Mouse (Mus musculus) bone marrow, adult 2 months (tissue): ENCODE data around the gene Serpina10. TPM values are rescaled to one million over a fixed set of nuclear protein-coding genes. Genes with fewer than 3 reads are reported as not detected.
"Not testable (repeated sequence)": the region's sequence is repeated elsewhere in the genome, so short reads cannot be mapped to it uniquely, and the experiment has no call there.

Experiments
- H3K27ac ChIP-seq: fragments of 200-500 bp; 2 replicates; pipeline ENCODE4 v1.5.1; 2012; ENCODE audit warnings: low read depth, mild to moderate bottlenecking, control low read depth, inconsistent platforms, low read length; ENCODE audit not compliant: control insufficient read depth, poor library complexity, insufficient read depth
- H3K4me1 ChIP-seq: fragments of 200-500 bp; 2 replicates; pipeline ENCODE4 v1.6.1; 2011; ENCODE audit warnings: low read length; ENCODE audit not compliant: control insufficient read depth, insufficient read depth
- H3K4me3 ChIP-seq: fragments of 200-500 bp; replicated peaks from 2 replicates; pipeline ENCODE3; 2011; ENCODE audit warnings: mild to moderate bottlenecking, low read depth, low read length, control low read depth; ENCODE audit not compliant: control insufficient read depth
- CTCF ChIP-seq: fragments of 200-500 bp; IDR thresholded peaks from 2 replicates; pipeline ENCODE4 v1.5.1; 2011; ENCODE audit warnings: low read length, control low read depth; ENCODE audit not compliant: control insufficient read depth, insufficient read depth
- POLR2A ChIP-seq: fragments of 200-500 bp; IDR thresholded peaks from 2 replicates; pipeline ENCODE4 v1.6.1; 2011; ENCODE audit warnings: low read depth, mild to moderate bottlenecking, control low read depth, low read length, borderline replicate concordance; ENCODE audit not compliant: control insufficient read depth
- WGBS: fragments of 180-500 bp; shearing (Covaris S2); methylation state at CpG from one replicate; pipeline ENCODE4 v1.1.7; 2018; 5-methylcytosine and 5-hydroxymethylcytosine counted together
- polyA plus RNA-seq: library from polyadenylated mRNA; stranded (reverse); fragments of >200 nt; gene quantifications from 2 replicates; pipeline ENCODE4 v1.2.4, GENCODE M21; 2011; ENCODE audit warnings: low replicate concordance; ENCODE audit not compliant: missing spikeins, insufficient read depth, insufficient read length

Serpina10 gene
- 0.82 and 0.97 TPM in 2 replicates for polyA plus RNA-seq

GRCm38 (mm10) chr12:103631203-103631612 lies at the start of gene Serpina10:
Serpina10 (minus strand) TSS chr12:103631444.
- no peak within 1 kb of the TSS for H3K27ac ChIP-seq
- H3K4me1 ChIP-seq: no peaks in the 10 kb centered on the region
- 78% methylated on average over 3 of the region's 3 CpGs for WGBS
- TF ChIP-seq POLR2A: no peak
- no peak for TF ChIP-seq CTCF
- H3K4me3 ChIP-seq: no peak within 1 kb of the TSS

GRCm38 (mm10) chr12:103679853-103680252 lies 48.6 kb upstream of the Serpina10 start:
- H3K4me1 ChIP-seq, H3K27ac ChIP-seq, H3K4me3 ChIP-seq: not testable (repeated sequence)
- WGBS: 77% methylated on average over 1 of the region's 1 CpGs

DNA sequence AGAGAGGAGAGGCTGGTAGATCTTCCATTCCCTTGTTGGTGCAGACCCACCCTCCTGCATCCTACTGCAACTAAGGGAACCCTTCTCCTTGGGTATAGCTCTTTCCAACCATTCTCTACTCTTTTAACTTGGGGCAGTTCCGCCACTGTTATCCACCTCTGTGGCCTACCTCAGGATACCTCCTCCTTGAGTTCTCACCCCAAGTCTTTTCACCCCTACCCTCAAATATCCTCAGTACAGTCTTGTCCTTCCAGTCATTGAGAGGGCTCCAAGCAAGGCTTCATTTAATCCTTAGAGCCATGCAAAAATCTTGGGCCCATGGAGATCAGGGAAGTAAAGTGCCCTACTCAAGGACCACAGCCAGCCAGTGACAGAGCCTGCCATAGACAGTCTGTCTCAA lies 44.8 kb upstream of the Serpina10 start, which contains the start of gene Serpina16:
Serpina16 (minus strand) TSS at position 101 of the 400 bp plus-strand sequence.
- 77% methylated on average over 1 of the region's 1 CpGs for WGBS
- Histone ChIP-seq H3K27ac (no peak within 1 kb of the TSS), H3K4me1 (no peaks in the 10 kb centered on the region), H3K4me3 (no peak within 1 kb of the TSS)
- TF ChIP-seq POLR2A (no peak), CTCF (no peak)

DNA sequence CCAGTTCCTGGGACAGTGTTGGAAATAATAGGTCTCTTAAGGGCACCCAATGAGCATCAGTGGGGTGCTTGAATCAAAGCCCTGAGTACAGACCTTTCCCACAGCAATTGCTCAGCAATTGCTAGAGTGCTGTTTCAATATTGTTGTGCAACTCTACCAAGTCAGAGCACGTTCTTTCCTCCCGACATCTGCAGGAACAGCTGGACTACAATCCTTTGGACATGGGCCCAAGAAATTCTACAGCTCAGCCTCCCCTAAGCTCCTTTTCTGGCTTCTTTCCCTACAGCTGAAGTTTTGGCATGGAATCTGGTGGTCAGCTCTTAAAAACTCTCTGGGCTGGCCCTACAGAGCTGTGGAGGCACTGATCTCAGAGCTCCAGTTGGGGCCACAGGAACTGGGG lies 41.9 kb upstream of the Serpina10 start:
- Histone ChIP-seq H3K4me3 (no peak overlapping the region), H3K27ac (no peak overlapping the region), H3K4me1 (no peaks in the 10 kb centered on the region)
- WGBS: 64% methylated on average over 2 of the region's 2 CpGs
- TF ChIP-seq POLR2A: no peak
- no peak for TF ChIP-seq CTCF

DNA sequence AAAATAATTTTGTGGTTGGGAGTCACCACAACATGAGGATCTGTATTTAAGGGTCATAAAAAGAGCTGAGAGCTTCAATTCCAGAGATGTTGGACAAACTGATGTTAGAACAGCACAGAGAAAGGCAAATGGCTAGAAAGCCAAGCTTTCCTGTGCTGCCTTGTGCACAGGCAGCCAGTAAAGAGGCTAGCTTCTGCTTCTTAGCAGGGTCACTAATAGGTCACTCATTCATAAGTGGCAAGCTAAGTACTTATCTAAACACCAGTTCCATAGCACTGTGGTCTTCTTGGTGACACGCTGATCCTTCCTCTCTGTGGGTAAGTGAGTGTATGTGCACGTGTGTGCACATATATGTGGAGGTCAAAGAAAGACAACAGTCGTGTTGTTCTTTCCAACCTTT lies 40.2 kb upstream of the Serpina10 start:
- no peak overlapping the region for H3K4me3 ChIP-seq
- no peak for TF ChIP-seq CTCF
- no peak for TF ChIP-seq POLR2A
- WGBS: 59% methylated on average over 3 of the region's 3 CpGs
- H3K4me1 ChIP-seq: no peaks in the 10 kb centered on the region
- no peak overlapping the region for H3K27ac ChIP-seq

DNA sequence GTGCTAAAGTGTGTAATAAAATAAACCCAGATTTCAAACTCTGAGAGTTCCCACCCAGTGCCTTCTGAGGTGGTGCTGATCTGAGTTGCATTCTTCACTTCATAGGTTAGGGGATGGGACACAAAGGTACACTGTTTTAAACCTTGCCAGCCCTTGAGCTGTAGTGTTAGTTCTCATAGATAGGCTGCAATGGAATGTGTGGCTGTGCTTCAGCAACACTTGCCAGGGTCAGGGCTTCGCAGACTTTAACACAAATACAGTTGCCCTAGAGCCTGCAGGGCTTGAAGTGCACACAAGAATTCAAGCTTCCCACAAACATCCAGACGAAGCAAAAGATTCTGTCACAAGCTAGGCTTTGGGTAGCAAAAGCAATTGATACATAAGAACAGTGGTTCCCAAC lies 39.7 kb upstream of the Serpina10 start:
- TF ChIP-seq POLR2A (no peak), CTCF (no peak)
- no peaks in the 10 kb centered on the region for H3K4me1 ChIP-seq
- no peak overlapping the region for H3K4me3 ChIP-seq
- no peak overlapping the region for H3K27ac ChIP-seq
- WGBS: 53% methylated on average over 2 of the region's 2 CpGs

GRCm38 (mm10) chr12:103670344-103670743 lies 39.1 kb upstream of the Serpina10 start:
- Histone ChIP-seq H3K27ac (no peak overlapping the region), H3K4me3 (no peak overlapping the region), H3K4me1 (no peaks in the 10 kb centered on the region)
- TF ChIP-seq POLR2A (no peak), CTCF (no peak)
- 74% methylated on average over 5 of the region's 5 CpGs for WGBS

DNA sequence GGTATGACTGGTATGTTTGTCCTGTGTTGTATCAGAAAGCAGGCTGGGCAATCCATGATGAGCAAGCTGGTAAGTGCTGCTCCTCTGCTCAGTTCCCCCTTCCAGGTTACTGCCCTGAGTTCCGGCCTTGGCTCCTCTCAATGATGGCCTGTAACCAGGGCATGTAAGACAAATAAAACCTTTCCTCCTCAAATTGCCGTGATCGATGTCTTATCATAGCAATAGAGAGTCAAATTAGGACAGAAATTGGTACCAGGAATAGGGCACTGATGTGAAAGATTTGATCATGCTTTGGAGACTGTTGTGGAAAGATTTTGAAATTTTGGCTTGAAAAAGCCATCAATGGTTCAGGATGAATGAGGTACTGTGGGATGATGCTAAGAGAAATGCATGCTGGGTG lies 34.0 kb upstream of the Serpina10 start:
- Histone ChIP-seq H3K4me1 (no peaks in the 10 kb centered on the region), H3K27ac (no peak overlapping the region), H3K4me3 (no peak overlapping the region)
- TF ChIP-seq CTCF (no peak), POLR2A (no peak)
- WGBS: 90% methylated on average over 3 of the region's 3 CpGs

GRCm38 (mm10) chr12:103662053-103662452 lies 30.8 kb upstream of the Serpina10 start:
- not testable (repeated sequence) for H3K4me3 ChIP-seq, H3K4me1 ChIP-seq, H3K27ac ChIP-seq
